Mouse (Mus musculus) intestine, embryonic 14.5 days (tissue): ENCODE data around the gene Ryk. TPM values are rescaled to one million over a fixed set of nuclear protein-coding genes. Genes with fewer than 3 reads are reported as not detected.
A peak's percentile ranks its signal among the peaks of the same experiment; 100 is the strongest.

Experiments used
- ATAC-seq: fragments of 200-750 bp; cut with Nextera tagmentation; replicated peaks from 2 replicates; pipeline ENCODE4 v1.8.0; 2017; ENCODE audit warnings: low read depth, moderate number of reproducible peaks, moderate TSS enrichment, moderate library complexity; ENCODE audit not compliant: low FRiP score, low TSS enrichment
- DNase-seq: peaks from one replicate; pipeline ENCODE4 v3.0.0-alpha.2; 2018; ENCODE audit warnings: low spot score
- H3K27ac ChIP-seq: fragments of 300-500 bp; sonication (generic); 2 replicates; pipeline ENCODE4 v1.5.1; 2014; ENCODE audit warnings: low read depth, mild to moderate bottlenecking, control low read depth
- H3K27me3 ChIP-seq: fragments of 300-500 bp; sonication (generic); replicated peaks from 2 replicates; pipeline ENCODE4 v1.6.1; 2014; ENCODE audit warnings: low read length, control low read depth; ENCODE audit not compliant: control insufficient read depth, insufficient read depth
- H3K36me3 ChIP-seq: fragments of 300-500 bp; sonication (generic); 2 replicates; pipeline ENCODE4 v1.6.1; 2014; ENCODE audit warnings: low read length, control low read depth; ENCODE audit not compliant: control insufficient read depth, insufficient read depth
- H3K4me1 ChIP-seq: fragments of 300-500 bp; sonication (generic); replicated peaks from 2 replicates; pipeline ENCODE4 v1.6.1; 2014; ENCODE audit warnings: low read length, control low read depth, mixed read lengths; ENCODE audit not compliant: control insufficient read depth, insufficient read depth
- H3K4me2 ChIP-seq: fragments of 300-500 bp; sonication (generic); 2 replicates; pipeline ENCODE4 v1.6.1; 2014; ENCODE audit warnings: low read length
- H3K4me3 ChIP-seq: fragments of 300-500 bp; sonication (generic); 2 replicates; pipeline ENCODE4 v1.5.1; 2014; ENCODE audit warnings: low read depth, low read length, control low read depth, mixed read lengths
- H3K9ac ChIP-seq: fragments of 300-500 bp; sonication (generic); 2 replicates; pipeline ENCODE4 v1.6.1; 2014; ENCODE audit warnings: mild to moderate bottlenecking, low read length
- H3K9me3 ChIP-seq: fragments of 300-500 bp; sonication (generic); 2 replicates; pipeline ENCODE4 v1.6.1; 2016; ENCODE audit warnings: low read length, control low read depth; ENCODE audit not compliant: control insufficient read depth
- WGBS: fragments of 180-500 bp; shearing (Covaris S2); extraction: QIAGEN DNeasy Blood & Tissue Kit; methylation state at CpG from one replicate; pipeline ENCODE4 v1.1.7; 2014; 5-methylcytosine and 5-hydroxymethylcytosine counted together
- polyA plus RNA-seq: library from polyadenylated mRNA; unstranded; fragments of >200 nt; fragmentation: Nextera tagmentation; extraction: Ambion mirVana; gene quantifications from 2 replicates; pipeline ENCODE4 v1.2.1, GENCODE M21; 2014

The Ryk gene
- polyA plus RNA-seq, 1 experiment from 2014 or later, result 24.9 TPM

DNA sequence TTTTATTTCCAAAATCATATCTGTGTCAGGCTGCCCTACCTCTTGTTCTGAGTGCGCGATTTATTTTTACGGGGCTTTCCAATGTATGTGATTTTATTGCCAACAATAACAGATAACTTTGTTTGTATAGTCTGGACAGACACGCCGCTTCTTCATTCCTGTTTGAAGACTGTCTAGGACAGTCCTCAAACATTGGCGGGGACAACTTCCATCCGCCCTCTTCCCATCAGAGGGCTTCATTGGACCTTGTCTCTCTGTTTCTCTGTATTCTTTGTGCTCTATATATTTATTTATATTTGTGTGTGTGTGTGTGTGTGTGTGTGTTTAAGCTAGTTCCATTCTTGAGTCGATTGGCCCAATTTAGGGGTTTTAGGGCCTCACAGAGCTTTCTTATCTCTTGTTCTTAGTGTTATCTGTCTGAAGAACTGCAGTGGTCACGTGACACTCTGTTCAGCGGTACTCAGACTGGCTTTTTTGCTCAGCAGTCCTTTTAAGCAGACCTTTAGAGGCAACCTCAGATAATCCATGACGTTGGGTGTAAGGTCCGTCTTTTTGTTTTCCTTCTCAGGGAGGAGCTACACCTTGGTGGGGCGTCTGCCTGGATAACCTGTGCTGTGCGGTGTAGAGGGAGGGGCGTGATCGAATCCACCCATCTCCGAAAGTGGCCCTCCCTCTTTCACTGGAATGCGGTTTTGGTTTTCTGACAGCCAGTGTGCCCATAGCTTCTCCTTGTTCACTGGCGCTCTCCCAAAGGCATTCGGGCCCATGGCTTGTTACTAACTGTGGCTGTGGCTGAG, 99.4 kb downstream of the Ryk start:
- H3K9me3 ChIP-seq, result no peaks in the 10 kb centered on the region
- H3K36me3 ChIP-seq, result no peaks in the 10 kb centered on the region
- H3K27ac ChIP-seq, result no peak overlapping the region
- no peaks in the 10 kb centered on the region for H3K27me3 ChIP-seq
- H3K4me1 ChIP-seq, result 0 out of 2 replicates have a peak, but pooled peaks cover 3% of the 10 kb centered on the region
- ATAC-seq, result peak; percentile 93
- H3K4me3 ChIP-seq, result peak overlapping the region; percentile 20; the same call in 1 of the 2 replicates
- H3K9ac ChIP-seq, result no peak overlapping the region
- peak overlapping the region; percentile 40 for H3K4me2 ChIP-seq
- no peak for DNase-seq
- WGBS, result 29% methylated on average over 20 of the region's 20 CpGs

DNA sequence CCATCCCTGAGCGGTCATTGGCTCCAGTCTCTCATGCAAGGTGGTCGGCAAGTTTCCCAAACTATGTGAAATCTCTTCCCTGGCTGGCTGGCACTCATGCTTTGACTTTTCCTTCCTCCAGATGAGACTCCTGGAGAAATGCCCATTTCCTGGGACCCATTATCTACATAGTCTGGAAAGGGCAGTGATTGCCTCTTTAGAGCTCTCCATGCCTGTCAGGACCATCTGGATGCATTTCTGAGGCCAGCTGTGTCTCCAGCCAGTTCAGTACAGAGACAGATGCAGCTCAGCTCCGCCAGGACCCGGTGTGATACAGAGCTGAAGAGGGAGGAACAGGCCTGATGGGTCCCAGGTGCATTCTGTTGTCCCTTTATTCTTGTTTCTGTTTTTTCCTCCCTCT, 107.5 kb downstream of the Ryk start:
- 82% methylated on average over 4 of the region's 4 CpGs for WGBS
- DNase-seq, result peak; percentile 43
- no peak overlapping the region for H3K4me3 ChIP-seq
- H3K4me1 ChIP-seq, result no peaks in the 10 kb centered on the region
- no peaks in the 10 kb centered on the region for H3K36me3 ChIP-seq
- H3K27ac ChIP-seq, result no peak overlapping the region
- H3K4me2 ChIP-seq, result no peak overlapping the region
- no peaks in the 10 kb centered on the region for H3K9me3 ChIP-seq
- ATAC-seq, result no peak
- H3K9ac ChIP-seq, result no peak overlapping the region
- no peaks in the 10 kb centered on the region for H3K27me3 ChIP-seq

DNA sequence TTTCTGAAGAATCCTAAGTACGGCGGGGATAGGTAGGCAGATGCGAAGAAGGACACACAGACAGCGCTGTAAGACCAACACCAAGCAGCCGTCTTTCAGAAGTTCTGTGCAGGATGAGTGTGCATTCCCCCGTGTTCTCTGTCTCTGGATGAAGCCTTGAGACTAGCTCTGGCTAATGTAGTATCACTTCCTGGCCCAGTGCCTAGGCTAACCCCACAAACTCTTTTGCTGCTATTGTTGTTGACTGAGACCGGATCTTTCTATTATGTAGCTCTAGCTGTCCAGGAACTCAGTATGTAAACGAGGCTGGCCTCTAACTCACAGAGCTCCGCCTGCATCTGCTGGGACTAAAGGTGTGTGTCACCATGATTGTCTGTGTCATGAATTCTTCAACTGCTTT, 110.2 kb downstream of the Ryk start:
- H3K9me3 ChIP-seq, result no peaks in the 10 kb centered on the region
- H3K4me2 ChIP-seq, result no peak overlapping the region
- H3K9ac ChIP-seq, result no peak overlapping the region
- ATAC-seq (no peak), DNase-seq (no peak)
- no peaks in the 10 kb centered on the region for H3K27me3 ChIP-seq
- H3K4me3 ChIP-seq, result no peak overlapping the region
- 90% methylated on average over 9 of the region's 9 CpGs for WGBS
- no peak overlapping the region for H3K27ac ChIP-seq
- H3K36me3 ChIP-seq, result no peaks in the 10 kb centered on the region
- H3K4me1 ChIP-seq, result no peaks in the 10 kb centered on the region

DNA sequence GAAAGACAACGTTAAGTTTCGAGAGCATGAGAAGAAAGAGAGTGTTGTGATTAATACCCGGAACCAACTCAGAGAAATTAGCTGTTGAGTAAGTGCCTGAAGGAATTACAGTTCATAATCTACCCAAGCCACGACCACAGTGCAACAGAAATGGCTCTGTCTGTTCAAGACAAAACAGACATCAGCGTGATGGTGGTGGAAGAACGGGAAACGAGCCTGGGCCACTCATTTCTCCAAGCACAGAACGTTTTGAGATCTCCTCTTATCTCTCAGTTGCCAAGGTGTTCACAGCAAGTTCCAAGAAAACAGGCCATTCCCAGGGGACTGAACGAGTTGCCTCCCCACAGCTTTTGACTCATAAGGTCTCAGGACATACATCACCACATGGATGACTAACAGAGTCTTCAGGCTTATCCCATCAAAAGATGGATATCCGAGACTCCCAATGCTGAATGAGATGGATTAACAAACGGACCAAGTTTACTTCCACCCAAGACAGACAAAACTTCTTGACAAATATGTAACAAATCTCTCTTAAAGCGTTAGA, 111.8 kb downstream of the Ryk start:
- Histone ChIP-seq H3K9me3 (no peaks in the 10 kb centered on the region), H3K27ac (no peak overlapping the region), H3K36me3 (no peaks in the 10 kb centered on the region), H3K4me2 (no peak overlapping the region), H3K4me3 (no peak overlapping the region), H3K4me1 (no peaks in the 10 kb centered on the region), H3K9ac (no peak overlapping the region), H3K27me3 (no peaks in the 10 kb centered on the region)
- 82% methylated on average over 12 of the region's 12 CpGs for WGBS
- ATAC-seq (no peak), DNase-seq (no peak)

DNA sequence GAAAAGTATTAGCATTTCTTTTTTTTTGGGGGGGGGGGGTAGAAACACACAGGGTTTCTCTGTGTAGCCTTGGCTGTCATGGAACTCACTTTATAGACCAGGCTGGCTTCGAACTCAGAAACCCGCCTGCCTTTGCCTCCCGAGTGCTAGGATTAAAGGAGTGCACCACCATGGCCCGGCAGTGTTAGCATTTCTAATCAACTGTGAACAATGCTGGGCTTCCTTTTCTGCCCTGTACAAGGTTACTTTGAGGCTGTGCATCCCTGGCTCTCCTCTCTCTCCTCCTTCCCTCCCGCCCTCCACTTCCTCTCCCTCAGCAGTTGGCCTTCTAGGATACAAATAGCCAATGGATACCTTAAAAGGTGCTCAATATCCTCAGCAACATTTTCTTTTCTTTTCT, 114.0 kb downstream of the Ryk start:
- H3K4me3 ChIP-seq, result no peak overlapping the region
- no peak overlapping the region for H3K27ac ChIP-seq
- H3K9ac ChIP-seq, result no peak overlapping the region
- H3K4me1 ChIP-seq, result no peaks in the 10 kb centered on the region
- no peaks in the 10 kb centered on the region for H3K9me3 ChIP-seq
- DNase-seq, result no peak
- H3K4me2 ChIP-seq, result no peak overlapping the region
- ATAC-seq, result no peak
- no peaks in the 10 kb centered on the region for H3K36me3 ChIP-seq
- H3K27me3 ChIP-seq, result no peaks in the 10 kb centered on the region
- WGBS, result 86% methylated on average over 5 of the region's 5 CpGs

DNA sequence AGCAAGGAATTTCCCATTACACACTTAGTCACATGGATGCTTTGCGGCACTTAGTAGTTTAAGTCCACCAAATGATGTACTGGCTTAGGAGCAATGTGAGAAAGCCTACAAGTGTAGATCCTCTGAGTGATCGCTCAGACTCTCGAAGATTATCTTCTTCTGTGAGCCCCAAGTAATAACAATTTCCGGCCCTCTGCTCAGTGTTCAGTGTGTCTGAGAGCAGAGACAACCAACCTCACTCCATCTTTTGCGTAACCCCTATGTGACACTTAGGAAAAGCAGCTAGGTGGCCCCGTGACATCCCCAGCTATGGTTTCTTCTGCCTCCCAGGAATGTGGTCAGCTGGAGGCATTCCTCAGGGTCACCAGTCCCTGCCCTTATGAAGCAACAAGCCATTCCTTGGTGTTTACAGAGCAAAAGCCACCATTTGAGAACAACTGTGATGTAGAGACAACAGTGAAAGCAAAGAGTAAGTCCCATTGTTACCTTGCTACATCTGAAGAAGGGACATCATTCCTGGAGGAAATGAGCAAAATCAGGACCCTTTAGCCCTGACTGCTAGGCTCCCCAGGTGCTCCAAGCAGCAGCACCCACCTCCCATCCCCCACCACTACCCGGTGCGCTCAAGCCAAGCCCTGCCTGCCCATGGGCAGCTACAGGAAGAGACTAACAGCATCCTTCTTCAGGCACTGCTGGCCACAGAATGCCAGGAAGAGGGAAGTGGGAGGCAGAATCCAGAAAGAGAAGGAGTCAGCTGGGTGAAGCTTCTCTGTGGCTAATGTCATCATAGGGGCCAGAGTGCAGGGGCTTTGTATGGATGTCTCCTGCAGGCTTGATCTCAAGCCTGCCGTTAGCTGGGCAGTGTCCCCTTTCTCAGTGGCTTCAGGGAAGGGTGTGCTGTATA, 116.6 kb downstream of the Ryk start:
- DNase-seq (no peak), ATAC-seq (no peak)
- WGBS, result 84% methylated on average over 9 of the region's 9 CpGs

DNA sequence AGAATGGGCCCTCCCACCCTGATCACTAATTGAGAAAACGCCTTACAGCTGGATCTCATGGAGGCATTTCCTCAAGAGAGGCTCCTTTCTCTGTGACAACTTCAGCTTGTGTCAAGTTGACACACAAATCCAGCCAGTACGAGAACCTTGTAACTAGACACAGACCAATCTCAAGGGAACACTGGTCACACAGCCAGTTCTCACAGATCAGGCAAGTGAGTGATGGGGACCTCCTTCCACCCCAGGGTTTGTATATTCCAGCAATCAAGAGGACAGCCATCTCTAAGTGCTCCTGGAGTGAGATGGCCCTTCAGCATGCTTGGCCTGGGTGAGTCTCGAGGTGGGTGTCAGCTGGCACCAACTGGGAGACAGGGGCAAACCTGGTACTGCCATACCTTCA, 121.1 kb downstream of the Ryk start:
- no peaks in the 10 kb centered on the region for H3K9me3 ChIP-seq
- H3K36me3 ChIP-seq, result no peaks in the 10 kb centered on the region
- ATAC-seq (no peak), DNase-seq (no peak)
- WGBS, result 81% methylated on average over 3 of the region's 3 CpGs
- no peak overlapping the region for H3K4me2 ChIP-seq
- no peak overlapping the region for H3K9ac ChIP-seq
- H3K27ac ChIP-seq, result no peak overlapping the region
- H3K27me3 ChIP-seq, result no peaks in the 10 kb centered on the region
- no peaks in the 10 kb centered on the region for H3K4me1 ChIP-seq
- no peak overlapping the region for H3K4me3 ChIP-seq

More for the DNA sequence above, 116.6 kb downstream of the Ryk start:
- Histone ChIP-seq H3K4me3 (no peak overlapping the region), H3K36me3 (no peaks in the 10 kb centered on the region), H3K9me3 (no peaks in the 10 kb centered on the region), H3K9ac (no peak overlapping the region), H3K4me1 (no peaks in the 10 kb centered on the region), H3K4me2 (no peak overlapping the region), H3K27ac (no peak overlapping the region), H3K27me3 (no peaks in the 10 kb centered on the region)
